Mouse (Mus musculus) adrenal gland, adult 18-20 months (tissue): ENCODE measurements around the gene Chst3. TPM values are rescaled to one million over a fixed set of nuclear protein-coding genes. Genes with fewer than 3 reads are reported as not detected.
"Not testable (repeated sequence)": the region's sequence is repeated elsewhere in the genome, so short reads cannot be mapped to it uniquely, and the experiment has no call there.

ENCODE experiments used
- DNase-seq, 2 experiments: peaks; one replicate each; pipeline ENCODE4 v3.0.0; 2021 to 2022; ENCODE audit warnings: low spot score in 2 of 2
- long read RNA-seq, 2 experiments: library from polyadenylated mRNA; stranded (forward); transcript quantifications; one replicate each; pipeline ENCODE4 v2.0.0; 2021
- total RNA-seq, 2 experiments: library from RNA; stranded (reverse); gene quantifications; 1 replicate in 1 of 2; 2 replicates in 1 of 2; pipeline ENCODE4 v1.2.3; 2021

The Chst3 gene
- under 1 TPM; 0.77 to 0.86 TPM for total RNA-seq
- long read RNA-seq, experiment 1 = 0 reads
- long read RNA-seq, experiment 2 = 0 reads

GRCm38 (mm10) chr10:60218591-60219499, at the start of gene Chst3:
TSS of gene Chst3 (minus strand) at chr10:60219260.
- DNase-seq = peak; percentile 33 to 53

DNA sequence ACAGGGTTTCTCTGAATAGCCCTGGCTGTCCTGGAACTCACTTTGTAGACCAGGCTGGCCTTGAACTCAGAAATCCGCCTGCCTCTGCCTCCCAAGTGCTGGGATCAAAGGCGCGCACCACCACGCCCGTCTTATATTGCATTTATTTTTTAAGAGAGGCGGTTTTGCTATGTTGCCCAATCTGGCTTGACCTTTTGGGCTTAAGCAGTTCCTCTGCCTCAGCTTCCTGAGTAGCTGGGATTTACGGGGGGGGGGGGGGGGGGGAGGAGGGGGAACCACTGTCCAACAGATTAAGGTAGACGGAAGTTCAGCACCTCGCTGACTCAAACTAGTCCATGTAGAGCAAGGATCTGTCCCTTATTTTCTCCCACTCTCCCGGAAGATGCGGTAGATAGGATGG, 49.7 kb upstream of the Chst3 start:
- no peak for DNase-seq

GRCm38 (mm10) chr10:60266842-60267401, 47.9 kb upstream of the Chst3 start:
- DNase-seq = no peak

DNA sequence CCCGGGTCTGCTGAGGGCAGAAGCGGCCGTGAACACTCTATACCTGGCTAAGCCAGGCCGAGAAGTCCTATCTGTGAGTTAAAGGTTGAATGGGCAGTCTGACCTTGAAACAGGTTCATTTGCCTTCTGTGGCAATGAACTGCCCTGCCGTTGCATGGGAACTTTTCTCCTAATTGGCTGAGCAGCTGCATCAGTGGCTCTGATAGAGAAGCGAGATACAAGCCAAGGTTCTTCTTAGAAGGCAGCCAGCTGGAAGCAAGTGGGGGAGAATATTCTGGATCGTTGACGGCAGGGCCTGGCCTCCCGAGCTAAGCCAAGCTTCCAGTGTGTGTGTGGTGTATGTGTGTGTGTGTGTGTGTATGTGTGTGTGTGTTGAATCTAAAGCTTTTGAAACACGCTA, 46.2 kb upstream of the Chst3 start:
- DNase-seq = no peak

GRCm38 (mm10) chr10:60263351-60263750, 44.3 kb upstream of the Chst3 start:
- DNase-seq = no peak

DNA sequence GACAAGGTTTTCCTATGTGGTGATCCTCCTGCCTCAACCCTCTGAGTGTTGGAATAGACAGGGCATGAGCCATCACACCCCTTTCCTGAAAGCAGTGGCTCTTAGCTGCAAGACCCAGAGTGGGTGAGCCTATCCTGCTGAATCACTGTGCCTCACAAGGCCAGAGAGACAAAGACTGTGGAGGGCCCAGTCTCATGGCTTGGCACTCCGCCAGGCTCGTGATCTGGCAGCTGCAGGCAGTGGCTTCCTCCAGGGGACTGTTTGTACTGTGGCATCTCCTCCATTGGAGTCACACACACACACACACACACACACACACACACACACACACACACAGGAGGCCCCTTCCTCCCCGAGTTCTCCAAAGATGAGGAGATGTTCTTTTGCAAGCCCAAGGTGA, 43.3 kb upstream of the Chst3 start:
- peak; percentile 92 to 93 for DNase-seq

- no peak for DNase-seq
Observed at GRCm38 (mm10) chr10:60261530-60261929, 42.5 kb upstream of the Chst3 start.

- DNase-seq = no peak
Observed at GRCm38 (mm10) chr10:60260557-60261294, 41.7 kb upstream of the Chst3 start.

DNA sequence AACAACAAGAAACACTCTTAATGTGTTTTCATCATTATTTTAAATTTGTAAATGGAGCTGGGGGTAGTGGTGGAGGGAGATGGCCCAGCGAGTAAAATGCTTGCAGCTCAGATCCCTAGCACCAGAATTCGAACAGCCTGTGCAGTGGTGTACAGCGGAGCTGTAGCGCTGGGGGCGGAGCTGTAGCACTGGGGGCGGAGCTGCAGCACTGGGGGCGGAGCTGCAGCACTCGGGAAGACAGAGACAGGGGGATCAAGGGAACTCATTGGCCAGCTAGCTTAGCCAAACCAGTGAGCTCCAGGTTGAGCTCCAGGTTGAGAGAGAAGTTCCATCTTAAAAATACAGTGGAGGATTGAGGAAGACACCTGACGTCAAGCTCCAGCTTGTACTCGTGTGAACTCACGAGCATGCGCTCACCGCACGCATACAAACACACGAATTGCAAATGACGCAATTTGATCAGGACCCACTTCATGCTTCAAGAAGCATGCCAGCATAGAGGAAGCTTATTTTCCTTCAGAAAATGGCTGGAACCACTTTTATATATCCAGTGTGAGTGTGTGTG, 38.3 kb upstream of the Chst3 start:
- DNase-seq = no peak

DNA sequence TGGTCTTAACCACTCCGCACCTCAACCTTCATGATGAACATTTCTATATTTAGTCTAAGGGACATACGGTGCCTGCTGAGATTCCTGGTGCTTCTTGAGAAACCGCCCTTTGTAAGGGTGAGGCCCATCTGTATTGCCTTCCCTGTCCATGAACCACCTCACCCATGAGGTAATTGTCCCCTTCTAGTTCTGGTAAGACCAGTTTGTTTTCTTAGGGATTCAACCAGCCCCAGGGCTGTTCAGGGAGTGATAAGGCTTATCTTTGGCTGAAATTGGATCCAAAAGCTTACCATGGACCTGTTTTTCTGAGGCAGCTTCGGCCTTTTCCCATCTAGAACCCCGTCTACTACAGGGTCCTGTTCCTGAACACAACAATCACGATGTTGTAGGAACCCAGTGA, 37.0 kb upstream of the Chst3 start:
- DNase-seq = no peak

GRCm38 (mm10) chr10:60252606-60253005, 33.5 kb upstream of the Chst3 start:
- DNase-seq = no peak

- DNase-seq = no peak
Observed at GRCm38 (mm10) chr10:60252187-60252586, 33.1 kb upstream of the Chst3 start.

DNA sequence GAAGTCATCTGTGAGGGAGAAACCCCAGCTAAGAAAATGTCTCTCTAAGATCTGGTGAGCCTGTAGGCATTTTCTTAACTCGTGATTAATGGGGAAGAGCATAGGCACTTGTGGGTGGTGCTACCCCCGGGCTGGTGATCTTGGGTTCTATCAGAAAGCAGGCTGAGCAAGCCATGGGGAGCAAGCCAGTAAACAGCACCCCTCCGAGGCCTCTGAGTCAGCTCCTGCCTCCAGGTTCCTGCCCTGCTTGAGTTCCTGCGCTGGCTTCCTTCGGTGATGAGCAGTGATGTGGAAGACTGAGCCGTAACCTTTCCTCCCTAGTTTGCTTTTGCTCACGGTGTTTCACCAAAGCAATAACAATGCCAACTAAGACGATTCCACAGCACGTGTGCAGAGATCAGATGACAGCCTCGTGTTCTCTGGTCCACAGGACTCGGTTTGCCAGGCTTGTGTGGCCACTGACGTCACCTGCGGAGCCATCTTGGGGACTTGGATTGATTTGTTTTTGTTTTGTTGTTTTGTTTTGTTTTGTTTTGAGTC, 31.4 kb upstream of the Chst3 start:
- no peak for DNase-seq

DNA sequence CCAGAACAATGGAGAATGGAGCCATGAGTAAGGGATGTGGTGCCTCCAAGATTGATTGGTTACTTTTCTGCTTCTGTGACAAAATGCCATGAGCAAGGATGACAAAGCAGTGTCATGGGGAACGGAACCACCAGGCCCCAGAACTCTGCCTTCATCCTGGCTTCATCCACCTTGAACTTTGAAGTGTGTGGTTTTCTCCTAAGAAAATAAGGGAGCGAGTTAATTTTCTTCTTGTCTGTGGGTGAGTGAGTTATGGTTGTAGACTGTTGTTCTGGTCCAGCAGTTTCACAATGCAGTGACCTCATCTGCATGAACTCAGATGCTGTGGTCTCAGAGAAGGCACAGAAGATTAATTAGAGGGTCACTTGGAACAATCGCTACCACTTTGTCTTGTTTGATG, 29.3 kb upstream of the Chst3 start:
- DNase-seq = not testable (repeated sequence)

DNA sequence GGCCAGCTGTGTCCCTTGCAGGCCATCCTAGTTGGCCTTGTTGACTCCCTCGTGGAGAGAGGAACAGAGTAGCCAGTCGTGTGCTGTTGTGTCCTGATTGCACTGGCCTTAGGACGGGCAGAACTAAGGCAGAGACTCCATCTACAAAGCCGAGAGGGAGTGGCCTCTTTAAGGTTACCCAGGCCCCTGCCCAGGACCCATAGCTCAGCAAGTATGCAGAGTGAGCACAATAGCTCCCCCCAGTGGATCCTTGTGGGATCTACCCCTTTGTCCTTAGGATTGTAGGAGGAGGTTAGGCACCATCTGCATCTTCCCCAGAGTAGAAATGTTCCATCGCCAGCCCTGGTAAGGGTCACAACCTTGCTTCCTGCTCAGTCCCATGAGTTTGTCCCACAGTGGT, 27.5 kb upstream of the Chst3 start:
- DNase-seq = peak in 1 of 2 experiments; percentile 50

DNA sequence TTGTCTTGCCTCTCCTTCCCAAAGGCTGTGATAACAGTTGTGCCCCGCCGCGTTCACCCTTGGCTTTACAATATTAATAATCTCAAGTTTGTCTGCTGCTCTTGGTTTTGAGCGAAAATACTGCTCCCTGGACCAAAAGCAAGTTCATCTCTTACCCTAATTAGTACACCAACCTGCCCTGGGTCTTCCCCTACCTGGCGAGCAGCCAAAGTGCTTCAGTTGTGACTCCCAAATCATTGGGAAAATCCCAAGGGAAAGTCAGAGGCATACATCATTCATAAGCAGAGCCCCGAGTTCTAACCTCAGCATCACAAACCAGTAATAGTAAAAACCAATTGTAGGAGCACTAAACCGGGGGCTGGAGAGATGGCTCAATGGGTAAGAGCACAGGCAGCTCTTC, 26.6 kb upstream of the Chst3 start:
- DNase-seq = no peak

DNA sequence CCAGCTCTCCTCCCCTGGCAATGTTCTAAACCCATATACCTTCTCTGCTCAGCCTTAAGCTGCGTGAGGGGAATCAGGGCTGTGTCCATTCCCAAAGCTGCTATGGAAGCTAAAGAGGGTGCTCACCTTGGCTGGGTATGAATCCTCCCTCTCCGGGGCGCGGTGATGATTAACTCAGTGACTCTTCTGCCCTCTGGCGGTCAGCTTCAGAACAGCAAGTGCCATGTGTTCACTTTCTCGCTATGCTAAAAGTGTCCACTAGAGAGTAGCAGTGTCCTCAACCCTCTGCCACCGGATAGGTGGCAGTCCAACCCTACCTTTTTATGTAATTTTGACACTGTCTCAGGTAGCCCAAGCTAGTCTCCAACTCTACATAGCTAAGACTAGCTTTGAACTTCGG, 26.0 kb upstream of the Chst3 start:
- peak; percentile 90 to 92 for DNase-seq

- no peak for DNase-seq
Observed at GRCm38 (mm10) chr10:60243941-60244340, 24.9 kb upstream of the Chst3 start.

- DNase-seq = no peak
Observed at GRCm38 (mm10) chr10:60240416-60240815, 21.4 kb upstream of the Chst3 start.

DNA sequence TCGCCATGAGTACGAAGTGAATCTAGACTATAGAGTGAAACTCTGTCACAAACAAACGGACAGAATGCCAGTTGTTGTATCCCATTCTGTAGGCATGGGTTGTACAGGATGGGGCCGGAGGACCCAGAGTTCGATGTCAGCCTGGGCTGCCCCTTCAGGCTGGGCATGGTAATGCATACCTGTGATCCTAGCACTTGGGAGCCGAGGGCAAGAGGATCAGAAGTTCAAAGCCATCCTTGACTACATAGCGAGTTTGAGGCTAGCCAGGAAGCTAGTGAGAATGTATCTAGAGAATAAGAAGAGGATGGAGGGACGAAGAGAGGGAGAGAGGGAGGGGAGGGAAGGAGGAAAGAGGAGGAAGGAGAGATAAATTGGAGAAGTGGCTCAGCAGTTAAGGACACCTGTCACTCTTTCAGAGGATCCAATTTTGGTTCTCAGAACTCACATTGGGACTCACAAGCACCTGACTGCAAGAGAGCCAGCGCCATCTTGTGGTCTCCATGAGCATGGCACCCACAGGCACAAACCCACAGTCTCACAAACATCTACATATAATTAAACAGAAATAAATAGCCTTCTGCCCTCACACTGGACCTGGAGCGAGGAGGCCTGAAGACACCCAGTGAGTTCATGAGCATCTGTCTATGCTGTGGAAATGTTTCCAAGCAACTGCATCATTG, 18.6 kb upstream of the Chst3 start:
- peak; percentile 64 to 67 for DNase-seq

GRCm38 (mm10) chr10:60235876-60236275, 16.8 kb upstream of the Chst3 start:
- DNase-seq = not testable (repeated sequence)
